Mouse (Mus musculus): ENCODE measurements at regions not wholly inside any gene's neighbourhood (a gene's known extent, or its start where the extent isn't known, plus 50 kb on each side); places are given as distances from the start of the nearest gene placed in this dataset.

GRCm38 (mm10) chr5:102257104-102257503 is 187.4 kb upstream of the Wdfy3 start:
- TF ChIP-seq CTCF (IDR thresholded peaks at IDR 0.05; ENCODE audit: control insufficient read depth, insufficient read depth, insufficient replicate concordance, low read depth, low read length) (no peak), POLR2A (IDR thresholded peaks at IDR 0.05; ENCODE audit: control insufficient read depth, low read depth, low read length) (no peak)

Data from testis, adult 2 months (tissue).